In the genomic region with DNA sequence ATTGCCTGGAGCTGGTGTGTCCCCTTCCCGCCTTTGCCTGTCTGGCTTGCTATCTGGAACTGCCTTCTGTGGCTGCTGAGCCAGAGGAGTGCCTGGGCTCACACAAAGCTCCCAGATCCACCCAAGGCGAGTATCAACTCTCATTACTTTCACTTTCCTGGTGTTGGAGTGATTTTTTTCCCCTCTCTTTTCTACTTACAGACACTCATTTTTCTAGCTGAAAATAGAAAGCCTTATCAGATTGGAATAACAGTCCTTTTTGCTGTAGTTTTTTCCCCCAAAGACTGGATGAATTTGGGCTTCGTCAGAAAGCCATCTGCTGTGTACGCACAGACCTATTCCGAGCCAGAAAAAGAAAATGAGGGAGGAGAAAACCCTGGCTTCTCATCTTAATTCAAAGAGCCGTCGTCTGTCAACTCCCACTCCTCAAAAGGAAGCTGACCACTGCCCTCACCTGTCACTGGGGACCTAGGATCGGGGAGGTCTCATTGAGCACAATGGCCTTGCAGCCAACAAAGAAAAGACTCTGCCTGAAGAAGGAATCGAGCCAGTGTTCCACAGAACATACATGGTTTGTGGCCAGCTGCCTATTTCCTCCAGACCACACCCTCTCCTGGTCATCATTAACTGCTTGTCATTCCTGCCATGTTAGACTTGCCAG, we compare ENCODE assay signal across 9 mouse cellular contexts.
DNase-seq lines count a peak whose midpoint lies in the region; ATAC-seq and TF ChIP-seq lines count a peak whose summit lies in the region.
"Had no signal": no experiment of that assay in that cellular context is flagged by ENCODE, and none has a peak within 500 bp of the region (broad histone marks: within the 10 kb centered on the region; RNA-seq: fewer than 3 reads in every experiment).

No protein-coding gene starts in this region.

- H3K36me3 ChIP-seq in liver, postnatal 0 days (replicated peaks; ENCODE audit: insufficient read depth, low read length) = no peaks in the 10 kb centered on the region
- H3K36me3 ChIP-seq in forebrain, embryonic 14.5 days (ENCODE audit: control insufficient read depth, insufficient read depth, low read length) = no peaks in the 10 kb centered on the region
- H3K36me3 ChIP-seq in hindbrain, embryonic 15.5 days = no peaks in the 10 kb centered on the region
- H3K36me3 ChIP-seq in kidney, embryonic 16.5 days (ENCODE audit: insufficient read depth, low read length) = no peaks in the 10 kb centered on the region
- no peaks in the 10 kb centered on the region for H3K36me3 ChIP-seq in intestine, postnatal 0 days (ENCODE audit: control insufficient read depth, insufficient read depth)
- H3K36me3 ChIP-seq: neural tube, embryonic 13.5 days had no signal

- H3K4me2 ChIP-seq in liver, postnatal 0 days (ENCODE audit: low read depth, low read length) = no peak overlapping the region
- no peak overlapping the region for H3K4me2 ChIP-seq in forebrain, embryonic 14.5 days (ENCODE audit: low read length)
- H3K4me2 ChIP-seq in hindbrain, embryonic 15.5 days = no peak overlapping the region
- no peak overlapping the region for H3K4me2 ChIP-seq in kidney, embryonic 16.5 days (replicated peaks; ENCODE audit: low read depth, low read length)
- H3K4me2 ChIP-seq in intestine, postnatal 0 days (replicated peaks; ENCODE audit: low read depth) = no peak overlapping the region
- H3K4me2 ChIP-seq: neural tube, embryonic 13.5 days had no signal

- H3K9ac ChIP-seq in liver, postnatal 0 days (replicated peaks) = no peak overlapping the region
- H3K9ac ChIP-seq in forebrain, embryonic 14.5 days (ENCODE audit: low read length) = no peak overlapping the region; the same call in 1 of the 2 replicates
- no peak overlapping the region for H3K9ac ChIP-seq in hindbrain, embryonic 15.5 days
- H3K9ac ChIP-seq in kidney, embryonic 16.5 days (replicated peaks; ENCODE audit: low read length) = no peak overlapping the region
- H3K9ac ChIP-seq in intestine, postnatal 0 days (ENCODE audit: low read depth, low read length) = no peak overlapping the region
- H3K9ac ChIP-seq: neural tube, embryonic 13.5 days had no signal

- DNase-seq in liver, postnatal 0 days = no peak
- no peak for DNase-seq in liver
- DNase-seq in forebrain, embryonic 14.5 days (ENCODE audit: low spot score) = peak; percentile 68
- peak; percentile 49 for DNase-seq in right cerebral cortex, adult 18-20 months
- DNase-seq in spleen, postnatal 14 days (ENCODE audit: low spot score in 2 of 2) = no peak

- TF ChIP-seq CTCF in liver, postnatal 0 days (IDR thresholded peaks at IDR 0.05; ENCODE audit: low read depth) = no peak
- no peak for TF ChIP-seq CTCF in intestine, postnatal 0 days (IDR thresholded peaks at IDR 0.05; ENCODE audit: low read depth)

- no peak for TF ChIP-seq EP300 in liver, postnatal 0 days (IDR thresholded peaks at IDR 0.05; ENCODE audit: low read depth)

- WGBS in liver, postnatal 0 days (ENCODE audit: insufficient replicate concordance) = 59% methylated on average over 9 of the region's 9 CpGs
- 46% methylated on average over 9 of the region's 9 CpGs for WGBS in forebrain, embryonic 14.5 days
- 42% methylated on average over 9 of the region's 9 CpGs for WGBS in hindbrain, embryonic 15.5 days
- WGBS in kidney, embryonic 16.5 days = 52% methylated on average over 9 of the region's 9 CpGs
- 57% methylated on average over 9 of the region's 9 CpGs for WGBS in intestine, postnatal 0 days

- H3K27me3 ChIP-seq in liver, postnatal 0 days (ENCODE audit: insufficient read depth, low read length) = no peaks in the 10 kb centered on the region
- H3K27me3 ChIP-seq in forebrain, embryonic 14.5 days (replicated peaks; ENCODE audit: control insufficient read depth, insufficient read depth, low read length) = no peaks in the 10 kb centered on the region
- H3K27me3 ChIP-seq in hindbrain, embryonic 15.5 days = no peaks in the 10 kb centered on the region
- H3K27me3 ChIP-seq in kidney, embryonic 16.5 days (ENCODE audit: insufficient read depth, low read length) = no peaks in the 10 kb centered on the region
- no peaks in the 10 kb centered on the region for H3K27me3 ChIP-seq in intestine, postnatal 0 days (replicated peaks; ENCODE audit: control insufficient read depth, insufficient read depth, low read length)
- H3K27me3 ChIP-seq: neural tube, embryonic 13.5 days had no signal

- H3K9me3 ChIP-seq in liver, postnatal 0 days (ENCODE audit: low read length) = no peaks in the 10 kb centered on the region
- H3K9me3 ChIP-seq in forebrain, embryonic 14.5 days (replicated peaks; ENCODE audit: control insufficient read depth, low read length) = no peaks in the 10 kb centered on the region
- no peaks in the 10 kb centered on the region for H3K9me3 ChIP-seq in hindbrain, embryonic 15.5 days
- no peaks in the 10 kb centered on the region for H3K9me3 ChIP-seq in kidney, embryonic 16.5 days (ENCODE audit: low read length)
- no peaks in the 10 kb centered on the region for H3K9me3 ChIP-seq in intestine, postnatal 0 days (ENCODE audit: control insufficient read depth)
- H3K9me3 ChIP-seq: neural tube, embryonic 13.5 days had no signal

- H3K4me3 ChIP-seq in liver, postnatal 0 days (ENCODE audit: low read depth, low read length) = no peak overlapping the region
- no peak overlapping the region for H3K4me3 ChIP-seq in forebrain, embryonic 14.5 days (ENCODE audit: low read depth, low read length)
- H3K4me3 ChIP-seq in hindbrain, embryonic 15.5 days = no peak overlapping the region
- no peak overlapping the region for H3K4me3 ChIP-seq in kidney, embryonic 16.5 days (ENCODE audit: low read length)
- H3K4me3 ChIP-seq in intestine, postnatal 0 days (ENCODE audit: low read depth, low read length) = no peak overlapping the region
- H3K4me3 ChIP-seq: neural tube, embryonic 13.5 days had no signal

- no peaks in the 10 kb centered on the region for H3K4me1 ChIP-seq in liver, postnatal 0 days (ENCODE audit: insufficient read depth)
- peaks cover 10% of the 10 kb centered on the region for H3K4me1 ChIP-seq in forebrain, embryonic 14.5 days (ENCODE audit: control insufficient read depth, insufficient read depth, low read length)
- H3K4me1 ChIP-seq in hindbrain, embryonic 15.5 days (replicated peaks) = peaks cover 11% of the 10 kb centered on the region; the same call in 1 of the 2 replicates
- H3K4me1 ChIP-seq in kidney, embryonic 16.5 days (ENCODE audit: insufficient read depth, low read length) = no peaks in the 10 kb centered on the region
- H3K4me1 ChIP-seq in intestine, postnatal 0 days (replicated peaks; ENCODE audit: control insufficient read depth, insufficient read depth, low read length) = 0 out of 2 replicates have a peak, but pooled peaks cover 4% of the 10 kb centered on the region

- ATAC-seq in liver, postnatal 0 days = no peak
- ATAC-seq in forebrain, embryonic 14.5 days = peak; percentile 74; the same call in 1 of the 2 replicates
- ATAC-seq in hindbrain, embryonic 15.5 days (ENCODE audit: low FRiP score, low read depth) = no peak
- ATAC-seq in kidney, embryonic 16.5 days (ENCODE audit: low FRiP score, low TSS enrichment) = no peak
- no peak for ATAC-seq in intestine, postnatal 0 days

- H3K27ac ChIP-seq in liver, postnatal 0 days (ENCODE audit: low read depth) = peak overlapping the region; percentile 22; the same call in 1 of the 2 replicates
- H3K27ac ChIP-seq in forebrain, embryonic 14.5 days (ENCODE audit: low read depth, low read length) = peak overlapping the region; percentile 74
- peak overlapping the region; percentile 49; the same call in 1 of the 2 replicates for H3K27ac ChIP-seq in hindbrain, embryonic 15.5 days (replicated peaks)
- H3K27ac ChIP-seq in kidney, embryonic 16.5 days (ENCODE audit: low read length) = no peak overlapping the region
- H3K27ac ChIP-seq in intestine, postnatal 0 days (ENCODE audit: low read depth, low read length) = no peak overlapping the region
- H3K27ac ChIP-seq: neural tube, embryonic 13.5 days had no signal

Comparison
In these comparisons a context has a peak if more than half of its experiments do, and no peak if none do; other contexts are left out.
1. DNase-seq: peak in forebrain, embryonic 14.5 days (single experiment) and right cerebral cortex, adult 18-20 months (single experiment); none in liver, postnatal 0 days (single experiment), liver (single experiment) and spleen, postnatal 14 days (0 of 2).
2. H3K27ac ChIP-seq: peak in liver, postnatal 0 days (single experiment), forebrain, embryonic 14.5 days (single experiment) and hindbrain, embryonic 15.5 days (single experiment); none in kidney, embryonic 16.5 days (single experiment) and intestine, postnatal 0 days (single experiment).